Mouse (Mus musculus) C2C12 (cell line): ENCODE measurements around the gene Efnb2.

Source experiments
- CTCF ChIP-seq: IDR thresholded peaks from one replicate; pipeline ENCODE4 v1.5.1; 2011; ENCODE audit not compliant: control insufficient read depth, insufficient read depth, insufficient read length
- MYOD1 ChIP-seq: IDR thresholded peaks from one replicate; pipeline ENCODE4 v1.6.1; 2011; ENCODE audit warnings: low read depth; ENCODE audit not compliant: control insufficient read depth, insufficient read length

GRCm38 (mm10) chr8:8703668-8704067, 42.6 kb upstream of the Efnb2 start:
- no peak for TF ChIP-seq CTCF
- TF ChIP-seq MYOD1: no peak
